Mouse (Mus musculus) activated CD4-positive, CD25-positive, alpha-beta regulatory T cell, adult 4 months (primary cell): ENCODE data around the gene Batf. TPM values are rescaled to one million over a fixed set of nuclear protein-coding genes. Genes with fewer than 3 reads are reported as not detected.

Experiments used
- ATAC-seq: one replicate; pipeline ENCODE4 v1.8.0; 2017
- polyA plus RNA-seq, 2 experiments: library from polyadenylated mRNA; unstranded; fragments of 100-300 nt; shearing (Covaris generic); gene quantifications; one replicate each; pipeline ENCODE4 v1.2.1; 2017

The Batf gene
- polyA plus RNA-seq, 2 experiments from 2014 or later: 156 to 205 TPM

DNA sequence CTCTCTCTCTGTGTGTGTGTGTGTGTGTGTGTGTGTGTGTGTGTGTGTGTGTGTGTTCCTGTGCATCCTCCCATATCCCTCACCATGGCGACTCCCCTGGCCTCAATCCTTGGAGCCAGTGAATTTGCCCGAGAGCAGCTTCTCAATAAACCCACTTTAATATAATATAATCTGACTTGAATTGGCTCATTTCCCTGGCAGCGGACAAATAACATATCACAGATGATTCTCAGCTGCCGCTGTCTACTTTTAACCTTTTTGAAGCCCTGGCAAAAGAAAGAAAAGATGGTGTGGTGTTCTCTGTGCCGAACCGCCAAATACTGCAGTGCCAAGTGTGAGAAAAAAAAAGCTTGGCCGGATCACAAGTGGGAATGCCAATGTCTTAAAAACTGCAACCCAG is 41.7 kb downstream of the Batf start:
- no peak for ATAC-seq

DNA sequence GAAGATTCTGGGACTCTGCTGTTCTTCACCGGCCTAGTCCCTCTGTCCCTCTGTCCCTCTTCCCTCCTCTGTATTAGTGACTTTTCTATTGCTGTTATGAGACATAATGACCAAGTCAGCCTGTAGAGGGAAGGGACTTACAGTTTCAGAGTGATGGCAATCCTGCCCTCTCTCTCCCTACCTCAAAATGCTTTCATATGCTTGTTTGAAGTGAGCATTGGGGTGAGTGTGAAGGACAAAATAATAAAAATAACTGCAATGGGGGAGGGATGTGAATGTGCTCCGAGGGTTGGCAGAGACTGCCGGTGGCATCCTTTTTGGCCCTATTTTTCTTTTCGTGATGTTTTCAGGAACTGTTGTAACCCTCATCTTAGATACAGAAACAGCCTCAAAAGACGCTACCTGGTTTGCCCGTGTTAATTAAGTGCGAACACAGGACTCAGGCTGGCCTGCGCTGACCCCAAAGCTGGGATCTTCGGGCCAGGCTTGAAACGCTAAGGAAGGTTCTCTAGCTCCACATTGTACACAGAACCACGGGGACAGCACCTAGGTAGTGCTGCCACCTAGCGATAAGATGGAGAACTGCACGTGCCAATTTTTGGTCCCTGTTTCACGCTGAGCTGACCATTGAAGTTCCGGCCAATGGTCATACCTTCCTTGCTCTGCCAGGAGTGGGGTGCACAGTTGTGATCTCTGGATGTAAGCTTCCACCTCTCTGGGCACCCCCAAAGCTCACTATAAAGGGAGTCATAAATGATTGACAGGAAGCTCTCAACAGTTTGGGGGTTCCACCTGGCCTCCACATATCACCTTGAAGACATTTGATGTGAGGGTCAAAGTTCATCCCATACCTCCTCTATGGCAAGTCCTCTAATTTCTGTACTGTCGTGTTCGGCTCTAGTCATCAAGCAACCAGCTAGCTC is 42.8 kb downstream of the Batf start:
- ATAC-seq: peak; percentile 61

DNA sequence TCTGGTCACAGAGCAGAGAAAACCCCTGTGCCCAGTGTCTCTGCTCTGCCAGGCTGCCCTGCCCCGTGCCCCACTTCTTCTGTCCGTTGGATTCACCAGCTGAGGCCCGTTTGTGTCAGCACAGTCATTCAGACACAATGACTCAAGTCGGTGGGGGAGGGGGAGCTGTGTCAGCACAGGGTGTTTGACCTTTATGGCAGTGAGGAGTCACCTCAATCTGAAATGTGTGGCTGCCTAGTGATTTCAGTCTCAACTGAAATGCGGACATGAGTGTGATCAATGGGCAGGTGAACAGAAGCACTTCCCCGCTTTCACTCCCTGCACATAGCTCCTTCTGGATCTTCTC is 43.4 kb downstream of the Batf start:
- no peak for ATAC-seq

DNA sequence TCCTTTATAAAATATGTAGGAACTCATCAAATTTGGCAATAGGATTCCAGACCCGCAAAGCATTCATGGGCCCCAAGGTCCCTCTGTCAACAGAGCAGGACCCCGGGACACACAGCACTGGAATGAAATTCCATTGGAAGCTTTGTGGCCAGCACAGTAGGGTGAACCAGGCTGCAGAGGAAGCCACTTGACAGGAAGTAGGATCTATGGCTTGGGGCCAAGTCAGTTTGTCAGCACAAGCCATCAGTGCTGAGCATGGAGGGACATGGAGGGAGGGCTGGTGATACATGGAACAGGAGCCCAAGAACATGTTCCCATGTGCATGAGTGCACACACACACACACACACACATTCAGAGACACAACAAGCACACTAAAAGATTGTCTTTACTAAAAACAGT is 49.7 kb downstream of the Batf start:
- no peak for ATAC-seq

DNA sequence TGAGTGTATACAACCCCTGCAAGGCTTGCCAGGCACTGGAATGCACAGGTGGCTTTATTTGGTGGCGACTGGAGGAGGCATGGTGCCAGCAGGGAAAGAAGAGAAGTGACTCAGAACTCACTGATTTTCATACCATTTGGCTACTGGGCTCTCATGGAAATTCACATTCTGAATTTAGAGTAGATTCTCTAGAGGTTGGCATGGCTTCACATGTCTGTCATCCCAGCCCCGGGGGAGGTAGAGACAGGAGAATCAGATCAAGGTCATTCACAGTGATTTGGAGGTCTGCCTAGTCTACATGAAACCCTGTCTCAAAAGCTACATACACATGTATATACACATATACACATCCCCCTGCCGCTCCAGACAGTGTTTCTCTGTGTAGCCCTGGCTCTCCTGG is 50.5 kb downstream of the Batf start:
- ATAC-seq: no peak

DNA sequence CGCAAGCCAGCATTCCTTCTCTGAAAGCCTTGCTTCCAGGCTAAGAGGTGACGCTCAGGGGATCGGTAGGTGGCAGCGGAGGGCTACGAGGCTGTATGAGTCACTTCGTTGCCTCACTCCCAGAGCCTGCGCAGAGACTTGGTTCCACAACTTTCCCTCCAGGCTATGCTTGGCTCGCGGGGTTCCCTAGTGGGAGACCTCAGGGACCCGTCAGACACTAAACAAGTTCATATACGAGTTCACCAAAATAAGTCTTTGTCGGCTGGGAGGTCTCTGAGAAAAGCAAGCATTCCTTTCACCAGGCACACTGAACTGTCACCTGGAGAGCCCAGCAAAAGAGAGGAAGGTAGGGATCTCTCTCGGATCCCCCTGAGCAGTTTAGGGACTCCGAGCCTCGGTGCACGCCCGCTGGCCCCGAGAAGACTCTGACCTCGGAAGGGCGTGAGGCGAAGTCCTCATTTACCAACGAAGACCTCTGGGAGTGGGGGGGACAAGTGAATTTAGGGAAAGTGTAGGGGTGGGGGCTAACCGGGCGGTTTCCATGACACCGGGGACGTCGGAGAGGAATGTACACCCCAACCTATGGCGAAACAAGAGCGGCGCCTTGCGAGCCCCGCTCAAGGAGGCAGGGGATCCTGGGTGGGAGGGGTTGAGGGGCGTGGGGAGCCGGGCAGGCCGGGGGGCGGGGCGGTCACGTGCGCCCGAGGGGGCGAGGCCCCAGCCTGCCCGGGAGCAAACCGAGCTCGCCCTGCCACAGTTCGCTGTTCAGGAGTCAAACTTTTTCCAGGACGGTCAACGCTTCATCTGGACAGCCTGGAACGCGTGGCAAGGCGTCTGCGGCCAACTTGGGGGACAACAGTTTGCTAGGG is 59.6 kb downstream of the Batf start, which contains the start of gene Flvcr2:
Gene Flvcr2 (plus strand): TSS at position 713 of the 869 bp plus-strand sequence.
- ATAC-seq: peak; percentile 23

DNA sequence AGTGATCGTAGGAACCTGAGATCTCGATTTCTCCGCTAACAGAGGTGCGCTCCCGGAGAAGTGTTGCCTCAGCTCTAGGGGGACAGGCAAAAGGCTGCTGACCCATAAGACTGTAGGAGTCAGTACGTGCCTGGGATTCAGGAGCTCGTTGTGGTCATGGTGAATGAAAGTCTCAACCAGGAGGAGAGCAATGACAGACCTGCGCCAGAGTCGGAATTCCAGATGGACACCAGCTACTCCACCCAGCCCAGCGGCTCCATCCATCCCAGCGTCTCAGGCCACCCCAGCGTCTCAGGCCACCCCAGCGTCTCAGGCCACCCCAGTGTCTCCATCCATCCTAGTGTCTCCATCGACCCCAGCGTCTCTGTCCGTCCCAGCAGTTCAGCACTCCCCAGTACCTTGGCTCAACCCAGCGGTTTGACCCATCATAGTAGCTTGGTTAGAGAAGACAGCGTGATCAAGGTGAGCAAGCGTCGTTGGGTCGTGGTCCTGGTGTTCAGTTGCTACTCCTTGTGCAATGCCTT is 60.3 kb downstream of the Batf start:
- no peak for ATAC-seq

DNA sequence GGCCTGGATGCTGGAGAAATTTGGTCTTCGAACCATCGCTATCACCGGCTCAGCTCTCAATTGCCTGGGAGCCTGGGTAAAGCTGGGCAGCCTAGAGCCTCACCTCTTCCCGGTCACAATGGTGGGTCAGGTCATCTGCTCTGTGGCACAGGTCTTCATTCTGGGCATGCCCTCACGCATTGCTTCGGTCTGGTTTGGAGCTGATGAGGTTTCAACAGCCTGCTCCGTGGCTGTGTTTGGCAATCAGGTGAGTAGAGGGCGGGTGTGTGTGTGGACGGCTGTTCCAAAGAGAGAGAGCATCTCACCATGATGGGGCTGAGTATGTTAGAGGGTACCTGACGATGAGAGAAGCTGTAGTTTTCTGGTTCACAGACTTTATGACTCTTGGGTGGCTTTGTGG is 60.9 kb downstream of the Batf start:
- ATAC-seq: no peak

DNA sequence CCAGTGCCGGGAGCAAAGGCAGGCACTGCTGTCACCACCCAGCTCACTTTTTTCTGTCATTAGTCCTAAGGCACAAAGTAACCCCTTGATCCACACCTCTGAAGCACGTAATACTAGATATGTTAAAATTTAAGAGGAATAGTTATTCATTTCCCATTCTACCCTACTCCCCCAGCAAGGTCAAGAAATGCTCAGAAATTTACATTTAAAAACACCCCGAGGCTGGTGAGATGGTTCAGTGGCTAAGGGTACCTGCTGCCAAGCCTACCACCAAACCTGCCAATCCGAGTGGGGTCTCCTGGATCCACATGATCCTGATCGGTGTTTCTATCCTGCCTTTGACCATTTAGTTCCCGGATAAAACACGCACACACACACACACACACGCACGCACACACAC is 63.4 kb downstream of the Batf start:
- no peak for ATAC-seq

DNA sequence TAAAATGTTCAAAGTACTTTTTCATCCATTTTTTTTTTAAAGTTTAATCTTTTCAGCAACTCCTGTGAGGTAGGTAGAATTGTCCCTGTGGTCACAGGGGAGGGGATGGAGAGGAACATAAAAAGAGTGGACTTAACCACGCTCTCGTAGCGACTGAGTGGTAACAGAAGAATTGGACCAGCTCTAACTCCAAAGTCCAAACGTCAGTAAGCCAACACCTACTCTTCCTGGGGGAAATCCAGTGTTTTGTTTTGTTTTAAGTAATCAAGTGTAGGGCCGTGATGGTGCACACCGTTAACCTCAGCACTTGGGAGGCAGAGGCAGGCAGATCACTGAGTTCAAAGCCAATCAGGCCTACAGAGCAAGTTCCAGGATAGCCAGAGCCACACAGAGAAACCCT is 65.6 kb downstream of the Batf start:
- no peak for ATAC-seq

DNA sequence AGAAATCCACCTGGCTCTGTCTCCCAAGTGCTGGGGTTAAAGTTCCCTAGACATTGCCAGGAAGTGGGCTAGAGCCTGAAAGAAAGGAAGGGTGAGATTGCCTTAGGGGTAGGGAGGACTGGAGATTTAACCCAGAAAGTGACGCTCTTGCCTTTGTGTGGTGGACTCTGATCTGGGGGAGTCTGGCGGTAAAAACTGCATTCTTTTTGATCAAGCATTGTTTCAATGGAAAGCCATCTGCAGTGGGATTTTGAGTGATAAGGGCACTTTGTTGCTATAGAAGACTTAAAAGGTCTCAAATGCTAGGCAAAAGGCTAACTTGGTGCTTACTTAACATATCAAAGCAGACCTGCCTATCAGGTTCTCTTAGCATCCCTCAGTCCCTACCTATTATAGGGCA is 66.8 kb downstream of the Batf start:
- ATAC-seq: no peak

DNA sequence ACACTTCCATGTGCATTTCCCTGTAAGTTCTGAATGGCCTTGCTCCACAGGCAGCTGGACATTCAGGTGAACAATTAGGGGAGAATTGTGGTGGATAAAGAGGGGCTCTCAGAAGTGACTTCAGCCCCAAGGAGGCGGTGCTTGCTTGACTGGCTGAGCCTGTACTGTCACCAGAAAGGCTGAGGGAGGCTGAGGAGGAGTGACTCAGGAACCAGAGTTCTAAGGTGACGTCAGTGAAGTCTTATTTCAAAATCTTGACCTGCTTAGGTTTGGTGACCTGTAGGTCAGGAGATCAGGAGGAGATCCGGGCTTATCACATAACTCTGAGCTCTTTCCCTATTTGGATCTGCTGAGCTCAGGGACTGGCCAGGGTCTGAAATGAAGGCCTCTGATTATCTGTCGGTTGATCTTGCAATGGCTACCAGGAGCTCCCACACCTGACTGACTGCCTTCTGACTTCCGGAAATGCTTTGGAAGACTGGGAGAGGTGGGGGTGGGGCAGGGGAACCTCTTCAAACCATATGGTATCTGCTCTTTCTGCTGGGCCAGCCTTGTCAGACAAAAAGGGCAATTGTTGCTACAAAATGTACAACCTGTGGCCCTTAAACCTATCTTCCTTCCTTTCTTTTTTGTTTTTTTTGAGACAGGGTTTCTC is 68.3 kb downstream of the Batf start:
- no peak for ATAC-seq

DNA sequence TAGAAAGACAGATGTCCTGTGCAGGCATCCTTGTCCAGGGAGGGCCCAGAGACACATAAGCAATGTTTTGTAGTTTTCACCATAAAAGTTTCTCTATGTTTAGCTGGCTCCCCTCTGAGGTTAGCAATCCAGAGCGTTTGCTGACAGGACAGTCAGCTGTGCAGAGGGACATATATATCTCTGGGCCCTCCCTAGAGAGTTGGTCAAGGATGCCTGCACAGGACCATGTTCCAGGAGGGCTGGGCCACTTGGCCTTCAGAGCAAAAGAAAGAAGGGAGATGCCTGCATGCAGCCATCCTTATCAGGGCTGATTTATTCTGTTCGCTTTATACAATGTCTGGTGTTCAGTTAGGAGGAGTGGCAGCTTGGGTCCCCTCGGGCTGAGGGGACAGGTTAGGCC is 70.0 kb downstream of the Batf start:
- ATAC-seq: no peak

DNA sequence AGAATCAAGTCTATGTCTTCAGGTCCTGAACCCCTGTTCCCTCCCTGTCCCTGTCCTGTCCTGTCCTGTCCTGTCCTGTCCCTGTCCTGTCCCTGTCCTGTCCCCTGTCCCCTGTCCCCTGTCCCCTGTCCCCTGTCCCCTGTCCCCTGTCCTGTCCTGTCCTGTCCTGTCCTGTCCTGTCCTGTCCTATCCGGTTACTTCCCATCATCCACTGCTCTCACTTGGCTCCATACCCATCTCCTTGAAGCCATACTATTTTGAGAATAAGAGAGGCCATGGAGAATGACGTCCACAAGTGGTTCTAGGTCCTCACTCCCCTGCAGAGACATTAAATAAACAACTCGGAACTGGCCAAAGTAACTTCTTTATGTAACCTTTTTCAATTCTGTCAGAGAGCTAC is 70.6 kb downstream of the Batf start:
- no peak for ATAC-seq

Other genes starting within 250 kb of the Batf start
- gene Fos, start 212.8 kb upstream of the Batf start, polyA plus RNA-seq: 1 to 10 TPM; 6.7 to 9.6 TPM
- gene Jdp2, start 87.6 kb upstream of the Batf start, polyA plus RNA-seq: not detected
- under 1 TPM; 0.48 to 0.60 TPM for gene Flvcr2, start 59.9 kb downstream of the Batf start, polyA plus RNA-seq
- gene Erg28, start 137.9 kb downstream of the Batf start, polyA plus RNA-seq: 100 to 1,000 TPM; 149 to 162 TPM
- 10 to 100 TPM in 1 of 2 experiments, 1 to 10 TPM in 1; 8.3 to 10.4 TPM for gene Ttll5, start 138.0 kb downstream of the Batf start, polyA plus RNA-seq